Mouse (Mus musculus) MEL (cell line): ENCODE measurements at regions not wholly inside any gene's neighbourhood (a gene's known extent, or its start where the extent isn't known, plus 50 kb on each side); places are given as distances from the start of the nearest gene placed in this dataset.
"Not testable (repeated sequence)": the region's sequence is repeated elsewhere in the genome, so short reads cannot be mapped to it uniquely, and the experiment has no call there.

Experiments
- DNase-seq: peaks from one replicate; pipeline ENCODE4 v3.0.0; 2011; ENCODE audit warnings: low read depth, low spot score
- H3K27ac ChIP-seq: 2 replicates; pipeline ENCODE4 v1.5.1; 2012; ENCODE audit warnings: low read depth, mild to moderate bottlenecking, control low read depth, low read length, moderate library complexity; ENCODE audit not compliant: control insufficient read depth
- H3K27me3 ChIP-seq, 2 experiments: fragments of 150-350 bp in 1 of 2; sonication (generic) in 1 of 2; 2 replicates each; pipeline ENCODE4 v1.6.1; 2012; ENCODE audit warnings: low read length in 2 of 2, mild to moderate bottlenecking in 2 of 2, improper control_type of control experiment in 1 of 2, moderate library complexity in 1 of 2; ENCODE audit not compliant: insufficient read depth in 2 of 2, control insufficient read depth in 1 of 2
- H3K36me3 ChIP-seq, 2 experiments: 2 replicates each; pipeline ENCODE4 v1.6.1; 2012 to 2014; ENCODE audit warnings: low read length in 2 of 2, improper control_type of control experiment in 1 of 2, inconsistent platforms in 1 of 2, mild to moderate bottlenecking in 1 of 2; ENCODE audit not compliant: insufficient read depth in 2 of 2, control insufficient read depth in 1 of 2
- H3K4me1 ChIP-seq, 2 experiments: fragments of 150-350 bp in 1 of 2; sonication (generic) in 1 of 2; 2 replicates each; pipeline ENCODE4 v1.6.1; 2012; ENCODE audit warnings: low read length in 2 of 2, improper control_type of control experiment in 1 of 2, mild to moderate bottlenecking in 1 of 2; ENCODE audit not compliant: insufficient read depth in 2 of 2, control insufficient read depth in 1 of 2
- H3K4me3 ChIP-seq, 2 experiments: fragments of 150-350 bp in 1 of 2; sonication (generic) in 1 of 2; 2 replicates each; pipeline ENCODE4 v1.5.1; 2012; ENCODE audit warnings: low read depth in 2 of 2, low read length in 2 of 2, mild to moderate bottlenecking in 2 of 2, moderate library complexity in 2 of 2, control low read depth in 1 of 2, improper control_type of control experiment in 1 of 2; ENCODE audit not compliant: control insufficient read depth in 1 of 2, insufficient read depth in 1 of 2
- H3K79me2 ChIP-seq: 2 replicates; pipeline ENCODE4 v1.6.1; 2012; ENCODE audit warnings: mild to moderate bottlenecking, low read length, moderate library complexity; ENCODE audit not compliant: control insufficient read depth, poor library complexity, insufficient read depth
- H3K9ac ChIP-seq: 2 replicates; pipeline ENCODE4 v1.6.1; 2012; ENCODE audit warnings: low read depth, mild to moderate bottlenecking, control low read depth, low read length, moderate library complexity; ENCODE audit not compliant: control insufficient read depth, poor library complexity, severe bottlenecking
- H3K9me3 ChIP-seq: fragments of 150-350 bp; sonication (generic); replicated peaks from 2 replicates; pipeline ENCODE4 v1.6.1; 2012; ENCODE audit warnings: mild to moderate bottlenecking, low read length, improper control_type of control experiment, moderate library complexity; ENCODE audit not compliant: insufficient read depth
- CHD1 ChIP-seq: IDR thresholded peaks from 2 replicates; pipeline ENCODE4 v1.6.1; 2012; ENCODE audit warnings: low read depth, mild to moderate bottlenecking, inconsistent platforms, low read length, improper control_type of control experiment
- CTCF ChIP-seq, 3 experiments: IDR thresholded peaks in 2 of 3; conservative IDR thresholded peaks in 1 of 3; 2 replicates each; pipeline ENCODE4 v1.5.1; 2011 to 2012; ENCODE audit warnings: low read length in 3 of 3, low read depth in 2 of 3, mild to moderate bottlenecking in 2 of 3, improper control_type of control experiment in 1 of 3, inconsistent platforms in 1 of 3, mixed read lengths in 1 of 3, moderate library complexity in 1 of 3; ENCODE audit not compliant: control insufficient read depth in 1 of 3, insufficient read depth in 1 of 3, poor library complexity in 1 of 3, severe bottlenecking in 1 of 3
- E2F4 ChIP-seq: IDR thresholded peaks from 2 replicates; pipeline ENCODE4 v1.6.1; 2011; ENCODE audit warnings: low read depth, low read length, improper control_type of control experiment, borderline replicate concordance
- ELF1 ChIP-seq: IDR thresholded peaks from 2 replicates; pipeline ENCODE4 v1.6.1; 2014; ENCODE audit warnings: low read depth, mild to moderate bottlenecking, inconsistent platforms, low read length, improper control_type of control experiment, moderate library complexity
- ETS1 ChIP-seq: IDR thresholded peaks from 2 replicates; pipeline ENCODE4 v1.6.1; 2012; ENCODE audit warnings: low read depth, mild to moderate bottlenecking, inconsistent platforms, low read length, improper control_type of control experiment, moderate library complexity
- GABPA ChIP-seq: IDR thresholded peaks from 2 replicates; pipeline ENCODE4 v1.6.1; 2012; ENCODE audit warnings: low read depth, mild to moderate bottlenecking, inconsistent platforms, low read length, improper control_type of control experiment, moderate library complexity
- GATA1 ChIP-seq: IDR thresholded peaks from 2 replicates; pipeline ENCODE4 v1.6.1; 2011; ENCODE audit warnings: low read depth, low read length, improper control_type of control experiment
- HCFC1 ChIP-seq: IDR thresholded peaks from 2 replicates; pipeline ENCODE4 v1.6.1; 2012; ENCODE audit warnings: low read depth, mild to moderate bottlenecking, inconsistent platforms, low read length, improper control_type of control experiment, moderate library complexity
- MAFK ChIP-seq: IDR thresholded peaks from 2 replicates; pipeline ENCODE4 v1.6.1; 2011; ENCODE audit warnings: low read depth, mild to moderate bottlenecking, low read length, improper control_type of control experiment, borderline replicate concordance
- MAZ ChIP-seq: IDR thresholded peaks from 2 replicates; pipeline ENCODE4 v1.6.1; 2012; ENCODE audit warnings: low read depth, mild to moderate bottlenecking, inconsistent platforms, low read length, improper control_type of control experiment
- MEF2A ChIP-seq: IDR thresholded peaks from 2 replicates; pipeline ENCODE4 v1.6.1; 2014; ENCODE audit warnings: low read depth, mild to moderate bottlenecking, inconsistent platforms, low read length, improper control_type of control experiment; ENCODE audit not compliant: poor library complexity, insufficient replicate concordance, severe bottlenecking; ENCODE audit errors: extremely low read depth
- MXI1 ChIP-seq: IDR thresholded peaks from 2 replicates; pipeline ENCODE4 v1.6.1; 2011; ENCODE audit warnings: mild to moderate bottlenecking, low read depth, low read length, improper control_type of control experiment
- MYB ChIP-seq: IDR thresholded peaks from 2 replicates; pipeline ENCODE4 v1.6.1; 2011; ENCODE audit warnings: mild to moderate bottlenecking, low read depth, low read length, improper control_type of control experiment
- MYC ChIP-seq: IDR thresholded peaks from 2 replicates; pipeline ENCODE4 v1.6.1; 2011; ENCODE audit warnings: low read depth, mild to moderate bottlenecking, low read length, improper control_type of control experiment, moderate library complexity
- NRF1 ChIP-seq: IDR thresholded peaks from 2 replicates; pipeline ENCODE4 v1.6.1; 2014; ENCODE audit warnings: low read depth, mild to moderate bottlenecking, inconsistent platforms, low read length, improper control_type of control experiment, moderate library complexity; ENCODE audit not compliant: poor library complexity, insufficient read depth, severe bottlenecking
- POLR2A ChIP-seq, 2 experiments: IDR thresholded peaks; 2 replicates each; pipeline ENCODE4 v1.6.1; 2011 to 2012; ENCODE audit warnings: low read length in 2 of 2, mild to moderate bottlenecking in 2 of 2, control low read depth in 1 of 2, improper control_type of control experiment in 1 of 2, low read depth in 1 of 2, moderate library complexity in 1 of 2; ENCODE audit not compliant: control insufficient read depth in 1 of 2, insufficient read depth in 1 of 2, poor library complexity in 1 of 2
- POLR2AphosphoS2 ChIP-seq: IDR thresholded peaks from 2 replicates; pipeline ENCODE4 v1.6.1; 2011; ENCODE audit warnings: low read length, improper control_type of control experiment
- POLR2AphosphoS5 ChIP-seq: IDR thresholded peaks from 2 replicates; pipeline ENCODE4 v1.6.1; 2012; ENCODE audit warnings: low read depth, borderline replicate concordance, mild to moderate bottlenecking, inconsistent platforms, low read length, moderate library complexity, mixed read lengths
- RAD21 ChIP-seq: IDR thresholded peaks from 2 replicates; pipeline ENCODE4 v1.6.1; 2011; ENCODE audit warnings: mild to moderate bottlenecking, low read depth, low read length, improper control_type of control experiment
- RCOR1 ChIP-seq: IDR thresholded peaks from 2 replicates; pipeline ENCODE4 v1.6.1; 2012; ENCODE audit warnings: low read depth, mild to moderate bottlenecking, inconsistent platforms, low read length, improper control_type of control experiment
- SIN3A ChIP-seq: IDR thresholded peaks from 2 replicates; pipeline ENCODE4 v1.6.1; 2012; ENCODE audit warnings: low read length, improper control_type of control experiment, inconsistent platforms
- SMC3 ChIP-seq: IDR thresholded peaks from 2 replicates; pipeline ENCODE4 v1.6.1; 2011; ENCODE audit warnings: low read depth, low read length, improper control_type of control experiment
- TAL1 ChIP-seq: IDR thresholded peaks from 2 replicates; pipeline ENCODE4 v1.6.1; 2012; ENCODE audit warnings: mild to moderate bottlenecking, inconsistent platforms, low read length, moderate library complexity, mixed read lengths
- TCF12 ChIP-seq: IDR thresholded peaks from 2 replicates; pipeline ENCODE4 v1.6.1; 2014; ENCODE audit warnings: low read depth, mild to moderate bottlenecking, inconsistent platforms, low read length, improper control_type of control experiment, moderate library complexity
- USF1 ChIP-seq: IDR thresholded peaks from 2 replicates; pipeline ENCODE4 v1.6.1; 2014; ENCODE audit warnings: low read depth, mild to moderate bottlenecking, inconsistent platforms, low read length, improper control_type of control experiment, moderate library complexity
- USF2 ChIP-seq, 2 experiments: IDR thresholded peaks; 2 replicates each; pipeline ENCODE4 v1.6.1; 2011 to 2012; ENCODE audit warnings: improper control_type of control experiment in 2 of 2, low read length in 2 of 2, borderline replicate concordance in 1 of 2, inconsistent platforms in 1 of 2, low read depth in 1 of 2, mild to moderate bottlenecking in 1 of 2; ENCODE audit not compliant: insufficient read depth in 1 of 2
- ZMIZ1 ChIP-seq: IDR thresholded peaks from 2 replicates; pipeline ENCODE4 v1.6.1; 2012; ENCODE audit warnings: low read depth, mild to moderate bottlenecking, inconsistent platforms, low read length, improper control_type of control experiment, moderate library complexity
- ZNF384 ChIP-seq: IDR thresholded peaks from 2 replicates; pipeline ENCODE4 v1.6.1; 2012; ENCODE audit warnings: low read depth, mild to moderate bottlenecking, inconsistent platforms, low read length, improper control_type of control experiment

- Histone ChIP-seq H3K27me3 (no peaks in the 10 kb centered on the region; a peak in 1 of 4 replicates), H3K36me3 (no peaks in the 10 kb centered on the region), H3K4me3 (no peak overlapping the region), H3K9ac (no peak overlapping the region), H3K9me3 (no peaks in the 10 kb centered on the region), H3K79me2 (no peaks in the 10 kb centered on the region), H3K27ac (no peak overlapping the region), H3K4me1 (no peaks in the 10 kb centered on the region)
- TF ChIP-seq USF1 (no peak), ZMIZ1 (no peak), RAD21 (no peak), TCF12 (no peak), POLR2AphosphoS2 (no peak), HCFC1 (no peak), MYC (no peak), MXI1 (no peak), NRF1 (no peak), MAZ (no peak), E2F4 (no peak), GABPA (no peak), USF2 (IDR thresholded peaks at IDR 0.05; ENCODE audit: borderline replicate concordance in 1 of 2, insufficient read depth in 1 of 2, low read depth in 1 of 2, low read length in 2 of 2) (no peak), MEF2A (no peak), ETS1 (no peak), RCOR1 (no peak), SIN3A (no peak), POLR2A (IDR thresholded peaks at IDR 0.05; ENCODE audit: control insufficient read depth in 1 of 2, insufficient read depth in 1 of 2, low read depth in 1 of 2, low read length in 2 of 2, poor library complexity in 1 of 2) (no peak), MYB (no peak), GATA1 (no peak)
- no peak for DNase-seq
Measured at GRCm38 (mm10) chr16:65450706-65451105, 69.6 kb upstream of the Pou1f1 start.

GRCm38 (mm10) chr16:65451885-65452284 is 68.4 kb upstream of the Pou1f1 start:
- H3K4me3 ChIP-seq: no peak overlapping the region
- H3K27ac ChIP-seq: no peak overlapping the region
- no peaks in the 10 kb centered on the region for H3K36me3 ChIP-seq
- H3K79me2 ChIP-seq: no peaks in the 10 kb centered on the region
- no peaks in the 10 kb centered on the region for H3K4me1 ChIP-seq
- no peaks in the 10 kb centered on the region; a peak in 1 of 4 replicates for H3K27me3 ChIP-seq
- no peak for TF ChIP-seq ZNF384
- TF ChIP-seq MAFK: no peak
- no peak for TF ChIP-seq TAL1
- TF ChIP-seq POLR2A (IDR thresholded peaks at IDR 0.05; ENCODE audit: control insufficient read depth in 1 of 2, insufficient read depth in 1 of 2, low read depth in 1 of 2, low read length in 2 of 2, poor library complexity in 1 of 2): no peak
- TF ChIP-seq GATA1: no peak
- TF ChIP-seq CTCF (IDR thresholded peaks at IDR 0.05 in 2 of 3, conservative IDR thresholded peaks at IDR 0.05 in 1 of 3; ENCODE audit: control insufficient read depth in 1 of 3, insufficient read depth in 1 of 3, low read depth in 2 of 3, low read length in 3 of 3, poor library complexity in 1 of 3, severe bottlenecking in 1 of 3): no peak
- no peak for TF ChIP-seq POLR2AphosphoS2
- no peak for TF ChIP-seq MYC
- TF ChIP-seq SMC3: no peak
- TF ChIP-seq POLR2AphosphoS5: no peak
- TF ChIP-seq ELF1: no peak
- no peak for TF ChIP-seq E2F4
- no peak for TF ChIP-seq MYB
- TF ChIP-seq NRF1: no peak
- no peak for TF ChIP-seq CHD1
- DNase-seq: no peak
- no peak overlapping the region for H3K9ac ChIP-seq
- no peaks in the 10 kb centered on the region for H3K9me3 ChIP-seq

GRCm38 (mm10) chr16:65456948-65457347 is 63.4 kb upstream of the Pou1f1 start:
- not testable (repeated sequence) for DNase-seq, H3K27ac ChIP-seq, H3K9me3 ChIP-seq, H3K27me3 ChIP-seq, H3K4me1 ChIP-seq, H3K9ac ChIP-seq, H3K79me2 ChIP-seq, H3K4me3 ChIP-seq, H3K36me3 ChIP-seq
